In the genomic region with DNA sequence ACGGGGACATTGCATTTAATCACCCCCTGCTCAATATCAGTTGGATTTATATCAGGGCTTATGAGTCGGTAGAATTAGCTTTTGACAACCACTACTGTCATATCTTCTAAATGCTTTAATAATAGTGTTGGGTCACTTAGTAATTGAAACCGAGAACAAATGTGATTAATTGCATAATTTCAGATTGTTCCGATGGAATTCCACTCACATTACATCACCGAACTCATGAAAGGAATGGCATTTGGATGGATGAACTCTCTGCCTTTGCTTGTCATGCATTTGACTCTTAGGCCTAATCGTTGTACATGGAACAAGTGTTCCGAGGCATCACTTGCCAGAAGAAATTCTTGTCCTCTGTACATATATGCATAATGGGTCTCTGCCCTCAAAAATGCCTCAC, we compare ENCODE assay signal across 22 mouse cellular contexts.
DNase-seq lines count a peak whose midpoint lies in the region; ATAC-seq and TF ChIP-seq lines count a peak whose summit lies in the region.
"Had no signal": no experiment of that assay in that cellular context is flagged by ENCODE, and none has a peak within 500 bp of the region (broad histone marks: within the 10 kb centered on the region; RNA-seq: fewer than 3 reads in every experiment).

No protein-coding gene starts in this region.

- ATAC-seq in heart, postnatal 0 days (ENCODE audit: insufficient read depth, low read depth), result no peak; the same call in 1 of the 2 replicates
- ATAC-seq: activated CD4-positive, CD25-positive, alpha-beta regulatory T cell, adult 4 months; forebrain, embryonic 13.5 days; forebrain, embryonic 15.5 days; forebrain, postnatal 0 days; Patski had no signal

- DNase-seq in heart, postnatal 0 days (ENCODE audit: low spot score), result peak; percentile 16
- no peak for DNase-seq in heart, postnatal 10 days
- peak; percentile 91 for DNase-seq in Muller cell, postnatal 12 days (ENCODE audit: inconsistent ontology term)
- peak; percentile 7 for DNase-seq in brain, embryonic 14.5 days (ENCODE audit: low read depth)
- DNase-seq in retina, embryonic 14.5 days (ENCODE audit: low spot score), result peak; percentile 7
- DNase-seq in adrenal gland, postnatal 36 days, result no peak
- no peak for DNase-seq in urinary bladder, adult 18-20 months (ENCODE audit: low spot score in 2 of 2)
- no peak for DNase-seq in urinary bladder, postnatal 10 days (ENCODE audit: low spot score)
- DNase-seq: adrenal gland, adult 8-10 months; adrenal gland, postnatal 14 days; cerebellum, adult 11-12 months; cerebellum, adult 2 months; cerebellum, adult 9-10 months; cerebellum, postnatal 10 days; cerebellum, postnatal 25 days; forebrain, postnatal 0 days had no signal

- H3K4me3 ChIP-seq in heart, postnatal 0 days (ENCODE audit: low read depth, low read length), result no peak overlapping the region
- H3K4me3 ChIP-seq: embryonic facial prominence, embryonic 10.5 days; embryonic facial prominence, embryonic 12.5 days; forebrain, embryonic 13.5 days; forebrain, embryonic 15.5 days had no signal

- WGBS in heart, postnatal 0 days, result 30% methylated on average over 7 of the region's 7 CpGs

- peaks cover 6% of the 10 kb centered on the region; the same call in 1 of the 2 replicates for H3K4me1 ChIP-seq in heart, postnatal 0 days (ENCODE audit: control insufficient read depth, insufficient read depth)
- H3K4me1 ChIP-seq: embryonic facial prominence, embryonic 10.5 days; embryonic facial prominence, embryonic 12.5 days; forebrain, embryonic 13.5 days; forebrain, embryonic 15.5 days had no signal

- TF ChIP-seq EP300 in heart, postnatal 0 days (IDR thresholded peaks at IDR 0.05; ENCODE audit: low read depth), result no peak

- no peaks in the 10 kb centered on the region for H3K36me3 ChIP-seq in heart, postnatal 0 days (replicated peaks; ENCODE audit: control insufficient read depth, insufficient read depth, low read length)
- H3K36me3 ChIP-seq: embryonic facial prominence, embryonic 10.5 days; embryonic facial prominence, embryonic 12.5 days; forebrain, embryonic 15.5 days had no signal

- intact Hi-C loops in heart, postnatal 10 days (cut with DNase I), result no loop called here

- no peaks in the 10 kb centered on the region for H3K9me3 ChIP-seq in heart, postnatal 0 days (replicated peaks; ENCODE audit: control insufficient read depth, low read length)
- H3K9me3 ChIP-seq: embryonic facial prominence, embryonic 10.5 days; embryonic facial prominence, embryonic 12.5 days; forebrain, embryonic 13.5 days; forebrain, embryonic 15.5 days had no signal

- H3K9ac ChIP-seq in heart, postnatal 0 days (replicated peaks; ENCODE audit: low read depth, low read length), result no peak overlapping the region; the same call in 1 of the 2 replicates
- H3K9ac ChIP-seq: embryonic facial prominence, embryonic 12.5 days; forebrain, embryonic 13.5 days; forebrain, embryonic 15.5 days; forebrain, postnatal 0 days had no signal

- TF ChIP-seq POLR2A in brain, embryonic 14.5 days (IDR thresholded peaks at IDR 0.05; ENCODE audit: borderline replicate concordance, extremely low read depth, insufficient read depth, insufficient read length, poor library complexity, severe bottlenecking), result no peak

- H3K4me2 ChIP-seq in heart, postnatal 0 days (ENCODE audit: low read depth, low read length), result no peak overlapping the region
- H3K4me2 ChIP-seq: embryonic facial prominence, embryonic 12.5 days; forebrain, embryonic 13.5 days; forebrain, embryonic 15.5 days had no signal

- H3K27ac ChIP-seq in heart, postnatal 0 days (ENCODE audit: low read depth), result peak overlapping the region; percentile 51
- H3K27ac ChIP-seq: embryonic facial prominence, embryonic 10.5 days; embryonic facial prominence, embryonic 12.5 days; forebrain, embryonic 13.5 days; forebrain, embryonic 15.5 days had no signal

- TF ChIP-seq CTCF in heart, postnatal 0 days (IDR thresholded peaks at IDR 0.05; ENCODE audit: low read depth), result no peak
- no peak for TF ChIP-seq CTCF in brain, embryonic 14.5 days (IDR thresholded peaks at IDR 0.05; ENCODE audit: borderline replicate concordance, extremely low read depth, insufficient read depth, insufficient read length)

- H3K27me3 ChIP-seq in heart, postnatal 0 days (ENCODE audit: control insufficient read depth, insufficient read depth, low read length), result no peaks in the 10 kb centered on the region
- H3K27me3 ChIP-seq: embryonic facial prominence, embryonic 12.5 days; forebrain, embryonic 13.5 days; forebrain, embryonic 15.5 days had no signal

Comparison
In these comparisons a context has a peak if more than half of its experiments do, and no peak if none do; other contexts are left out.
1. DNase-seq: peak in heart, postnatal 0 days (single experiment), Muller cell, postnatal 12 days (single experiment), brain, embryonic 14.5 days (single experiment) and retina, embryonic 14.5 days (single experiment); none in heart, postnatal 10 days (0 of 2), adrenal gland, postnatal 36 days (0 of 2), urinary bladder, adult 18-20 months (0 of 2) and urinary bladder, postnatal 10 days (single experiment).